Mouse (Mus musculus): ENCODE results near the gene Ovol3.

The Ovol3 gene

GRCm38 (mm10) chr7:30194101-30194831 lies 41.3 kb downstream of the Ovol3 start:
- in situ Hi-C loops (cut with MseI, MboI): no loop called here

GRCm38 (mm10) chr7:30193581-30194100 lies 41.9 kb downstream of the Ovol3 start:
- in situ Hi-C loops (cut with MseI, MboI): no loop called here

GRCm38 (mm10) chr7:30193013-30193412 lies 42.5 kb downstream of the Ovol3 start:
- in situ Hi-C loops (cut with MseI, MboI): no loop called here

GRCm38 (mm10) chr7:30192088-30192487 lies 43.4 kb downstream of the Ovol3 start:
- in situ Hi-C loops (cut with MseI, MboI): no loop called here

- in situ Hi-C loops (cut with MseI, MboI): no loop called here
These were observed 46.4 kb downstream of the Ovol3 start for GRCm38 (mm10) chr7:30189116-30189491.

- in situ Hi-C loops (cut with MseI, MboI): no loop called here
These were observed 47.0 kb downstream of the Ovol3 start for GRCm38 (mm10) chr7:30188344-30189115.

- in situ Hi-C loops (cut with MseI, MboI): loop anchor here in 1 of 2 experiments (5.0 kb wide), 1 partner anchor 33 kb away; no protein-coding TSS in a partner anchor
These were observed 50.7 kb downstream of the Ovol3 start for GRCm38 (mm10) chr7:30184641-30185348.

- in situ Hi-C loops (cut with MseI, MboI): loop anchor here in 1 of 2 experiments (5.0 kb wide), 1 partner anchor 33 kb away; no protein-coding TSS in a partner anchor
These were observed 51.6 kb downstream of the Ovol3 start, which contains the start of gene Cox7a1 for GRCm38 (mm10) chr7:30183879-30184289. Gene Cox7a1, plus strand, starts transcription at chr7:30184144.

Measured in mouse trophoblast stem cell (cell line).